35 mouse cellular contexts compared by ENCODE assay signal in genomic region chrX:120486428-120486827, GRCm38 (mm10).
"Had no signal": no experiment of that assay in that cellular context is flagged by ENCODE, and none has a peak within 500 bp of the region (broad histone marks: within the 10 kb centered on the region; RNA-seq: fewer than 3 reads in every experiment).

No protein-coding gene starts in this region.

- H3K4me2 ChIP-seq: heart, embryonic 11.5 days; heart, embryonic 12.5 days; heart, embryonic 13.5 days; heart, embryonic 15.5 days; hindbrain, embryonic 12.5 days; hindbrain, embryonic 13.5 days; hindbrain, embryonic 14.5 days; hindbrain, embryonic 15.5 days; intestine, embryonic 15.5 days; kidney, embryonic 15.5 days had no signal

- H3K27me3 ChIP-seq: heart, embryonic 12.5 days; heart, embryonic 13.5 days; heart, embryonic 15.5 days; hindbrain, embryonic 12.5 days; hindbrain, embryonic 13.5 days; hindbrain, embryonic 15.5 days; intestine, embryonic 15.5 days; kidney, embryonic 15.5 days had no signal

- H3K36me3 ChIP-seq: heart, embryonic 10.5 days; heart, embryonic 12.5 days; heart, embryonic 13.5 days; heart, embryonic 15.5 days; hindbrain, embryonic 10.5 days; hindbrain, embryonic 12.5 days; hindbrain, embryonic 13.5 days; hindbrain, embryonic 15.5 days; intestine, embryonic 15.5 days; kidney, embryonic 15.5 days had no signal

- DNase-seq: heart, postnatal 10 days; heart, postnatal 14 days; heart, postnatal 36 days; heart, postnatal 4 days; kidney, adult 11 months; kidney, adult 18-20 months; kidney, adult 2 months; kidney, adult 8-10 months; kidney, adult 9 months; kidney, postnatal 10 days; kidney, postnatal 14 days; kidney, postnatal 25 days; kidney, postnatal 36 days; kidney, postnatal 4 days; layer of hippocampus, adult 9-11 months; layer of hippocampus, postnatal 36 days had no signal

- ATAC-seq: hindbrain, embryonic 16.5 days; hindbrain, postnatal 0 days; inflammation-experienced regulatory T-cells, adult 6 months; intestine, embryonic 15.5 days; intestine, embryonic 16.5 days; intestine, postnatal 0 days had no signal

- H3K9me3 ChIP-seq: heart, embryonic 10.5 days; heart, embryonic 12.5 days; heart, embryonic 13.5 days; heart, embryonic 15.5 days; hindbrain, embryonic 10.5 days; hindbrain, embryonic 12.5 days; hindbrain, embryonic 13.5 days; hindbrain, embryonic 15.5 days; intestine, embryonic 15.5 days; kidney, embryonic 15.5 days had no signal

- H3K4me1 ChIP-seq: heart, embryonic 10.5 days; heart, embryonic 12.5 days; heart, embryonic 13.5 days; heart, embryonic 15.5 days; hindbrain, embryonic 10.5 days; hindbrain, embryonic 12.5 days; hindbrain, embryonic 13.5 days; hindbrain, embryonic 15.5 days; intestine, embryonic 15.5 days; kidney, embryonic 15.5 days had no signal

- H3K27ac ChIP-seq: heart, embryonic 10.5 days; heart, embryonic 13.5 days; heart, embryonic 15.5 days; hindbrain, embryonic 10.5 days; hindbrain, embryonic 12.5 days; hindbrain, embryonic 13.5 days; hindbrain, embryonic 14.5 days; hindbrain, embryonic 15.5 days; hindbrain, postnatal 0 days; intestine, embryonic 15.5 days; kidney, embryonic 15.5 days; kidney, postnatal 0 days; layer of hippocampus, adult 2 months had no signal

- H3K9ac ChIP-seq: heart, embryonic 12.5 days; heart, embryonic 13.5 days; heart, embryonic 15.5 days; hindbrain, embryonic 12.5 days; hindbrain, embryonic 13.5 days; hindbrain, embryonic 14.5 days; hindbrain, embryonic 15.5 days; intestine, embryonic 15.5 days; kidney, embryonic 15.5 days had no signal

- H3K4me3 ChIP-seq: heart, embryonic 10.5 days; heart, embryonic 12.5 days; heart, embryonic 13.5 days; heart, embryonic 15.5 days; hindbrain, embryonic 10.5 days; hindbrain, embryonic 12.5 days; hindbrain, embryonic 13.5 days; hindbrain, embryonic 15.5 days; intestine, embryonic 15.5 days; kidney, embryonic 15.5 days; layer of hippocampus, adult 2 months had no signal
